Mouse (Mus musculus) spleen, adult 2 months (tissue): Measurements from ENCODE around the gene Fhdc1.

Experiments used
- CTCF ChIP-seq: fragments of 200-500 bp; IDR thresholded peaks from 2 replicates; pipeline ENCODE4 v1.5.1; 2011; ENCODE audit warnings: mild to moderate bottlenecking, inconsistent platforms; ENCODE audit not compliant: insufficient read depth, insufficient read length, insufficient replicate concordance; ENCODE audit errors: extremely low read depth
- POLR2A ChIP-seq: fragments of 200-500 bp; IDR thresholded peaks from 2 replicates; pipeline ENCODE4 v1.6.1; 2011; ENCODE audit warnings: low read depth, low read length, inconsistent platforms

DNA sequence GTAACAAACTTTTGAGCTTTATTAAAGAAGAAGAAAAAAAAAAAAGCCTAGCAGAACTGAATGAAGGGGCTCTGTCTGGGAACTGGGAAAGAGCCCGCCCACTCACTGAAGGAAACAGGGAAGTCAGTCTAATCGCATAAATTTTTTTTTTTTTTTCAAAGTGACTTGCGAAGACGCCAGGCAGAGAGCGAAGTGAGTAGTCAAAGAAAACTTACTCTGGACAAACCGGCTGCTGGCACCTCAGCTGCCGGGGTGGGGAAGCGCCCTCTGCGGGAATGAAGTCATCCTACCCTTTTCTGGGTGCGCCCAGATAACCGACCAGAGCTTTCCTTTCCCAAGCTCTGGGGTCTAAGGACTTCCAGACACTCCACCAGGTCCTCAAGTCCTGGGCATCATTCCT, 875 bp upstream of the Fhdc1 start:
- TF ChIP-seq POLR2A, result no peak
- TF ChIP-seq CTCF, result no peak
